Mouse (Mus musculus) myocyte (in vitro differentiated cells): Measurements from ENCODE around the gene Itgb1bp1.

Experiments used
- E2F4 ChIP-seq: IDR thresholded peaks from one replicate; pipeline ENCODE4 v1.6.1; 2011; ENCODE audit warnings: mild to moderate bottlenecking, control low read depth, moderate library complexity; ENCODE audit not compliant: insufficient read depth
- MAX ChIP-seq: IDR thresholded peaks from one replicate; pipeline ENCODE4 v1.6.1; 2011; ENCODE audit warnings: low read depth, mild to moderate bottlenecking, control low read depth
- MYOD1 ChIP-seq, 3 experiments: IDR thresholded peaks; one replicate each; pipeline ENCODE4 v1.6.1; 2011; ENCODE audit warnings: control low read depth in 2 of 3, low read depth in 2 of 3, mild to moderate bottlenecking in 2 of 3, moderate library complexity in 1 of 3; ENCODE audit not compliant: insufficient read length in 2 of 3, control insufficient read depth in 1 of 3
- MYOG ChIP-seq, 3 experiments: IDR thresholded peaks; one replicate each; pipeline ENCODE4 v1.6.1; 2011; ENCODE audit warnings: control low read depth in 2 of 3, low read depth in 2 of 3, mild to moderate bottlenecking in 2 of 3; ENCODE audit not compliant: insufficient read length in 2 of 3, control insufficient read depth in 1 of 3, insufficient read depth in 1 of 3
- POLR2A ChIP-seq: IDR thresholded peaks from one replicate; pipeline ENCODE4 v1.6.1; 2011; ENCODE audit warnings: low read depth, mild to moderate bottlenecking, control low read depth, moderate library complexity; ENCODE audit not compliant: insufficient read length
- POLR2AphosphoS2 ChIP-seq: IDR thresholded peaks from one replicate; pipeline ENCODE4 v1.6.1; 2011; ENCODE audit warnings: low read depth, control low read depth; ENCODE audit not compliant: insufficient read length
- REST ChIP-seq: IDR thresholded peaks from one replicate; pipeline ENCODE4 v1.6.1; 2011; ENCODE audit warnings: mild to moderate bottlenecking, control low read depth, moderate library complexity; ENCODE audit not compliant: insufficient read depth, insufficient read length
- SRF ChIP-seq: IDR thresholded peaks from one replicate; pipeline ENCODE4 v1.6.1; 2011; ENCODE audit warnings: low read depth; ENCODE audit not compliant: control insufficient read depth, insufficient read length
- TCF12 ChIP-seq: IDR thresholded peaks from one replicate; pipeline ENCODE4 v1.6.1; 2011; ENCODE audit warnings: mild to moderate bottlenecking, control low read depth; ENCODE audit not compliant: poor library complexity, insufficient read depth, severe bottlenecking
- TCF3 ChIP-seq: IDR thresholded peaks from one replicate; pipeline ENCODE4 v1.6.1; 2011; ENCODE audit warnings: low read depth, control low read depth; ENCODE audit not compliant: insufficient read length
- USF1 ChIP-seq: IDR thresholded peaks from one replicate; pipeline ENCODE4 v1.6.1; 2011; ENCODE audit warnings: low read depth, mild to moderate bottlenecking, control low read depth, moderate library complexity

DNA sequence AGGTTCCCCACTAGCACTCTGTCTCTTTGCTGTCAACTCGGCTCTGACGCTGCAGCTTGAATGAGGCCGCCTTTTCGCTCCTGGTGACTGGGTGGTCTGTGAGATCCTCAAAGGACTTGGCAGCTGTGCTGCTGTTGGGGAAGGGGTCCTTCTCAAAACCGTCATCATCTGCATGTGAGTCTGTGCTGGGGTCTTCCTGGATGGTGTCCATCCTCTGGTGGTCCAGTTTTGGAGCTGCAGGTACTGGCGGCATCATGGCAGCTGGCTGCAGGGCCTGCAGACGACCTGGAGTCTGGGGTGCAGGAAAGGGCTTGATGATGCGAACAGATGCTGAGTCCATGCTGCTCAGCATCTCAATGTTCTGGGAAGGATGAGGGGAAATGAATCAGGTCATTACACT lies 39.2 kb upstream of the Itgb1bp1 start:
- TF ChIP-seq POLR2A (no peak), E2F4 (no peak), TCF12 (no peak), MAX (no peak), TCF3 (no peak), USF1 (no peak), POLR2AphosphoS2 (no peak), MYOG (IDR thresholded peaks at IDR 0.05; ENCODE audit: control insufficient read depth in 1 of 3, insufficient read depth in 1 of 3, insufficient read length in 2 of 3, low read depth in 2 of 3) (no peak), MYOD1 (IDR thresholded peaks at IDR 0.05; ENCODE audit: control insufficient read depth in 1 of 3, insufficient read length in 2 of 3, low read depth in 2 of 3) (no peak), SRF (no peak), REST (no peak)
